Mouse (Mus musculus): ENCODE results near the gene Zfp618. TPM values are rescaled to one million over a fixed set of nuclear protein-coding genes. Genes with fewer than 3 reads are reported as not detected.

Gene Zfp618
- polyA plus RNA-seq, 1 experiment from 2014 or later, result 32.5 TPM

- WGBS, result 87% methylated on average over 5 of the region's 5 CpGs
- Histone ChIP-seq H3K27ac (no peak overlapping the region), H3K27me3 (no peaks in the 10 kb centered on the region), H3K9me3 (no peaks in the 10 kb centered on the region), H3K9ac (no peak overlapping the region), H3K4me2 (no peak overlapping the region), H3K4me3 (no peak overlapping the region), H3K4me1 (peaks cover 49% of the 10 kb centered on the region), H3K36me3 (peaks cover 5% of the 10 kb centered on the region; the same call in 1 of the 2 replicates)
- ATAC-seq (ENCODE audit: insufficient number of reproducible peaks, low FRiP score, low TSS enrichment, low read depth), result no peak
These were observed 71.4 kb downstream of the Zfp618 start for GRCm38 (mm10) chr4:63036790-63037189.

- WGBS, result 39% methylated on average over 4 of the region's 4 CpGs
- no peak overlapping the region for H3K4me2 ChIP-seq
- no peak for ATAC-seq (ENCODE audit: insufficient number of reproducible peaks, low FRiP score, low TSS enrichment, low read depth)
- H3K9ac ChIP-seq, result no peak overlapping the region
- no peaks in the 10 kb centered on the region for H3K9me3 ChIP-seq
- peaks cover 5% of the 10 kb centered on the region; the same call in 1 of the 2 replicates for H3K36me3 ChIP-seq
- peaks cover 42% of the 10 kb centered on the region for H3K4me1 ChIP-seq
- no peak overlapping the region for H3K4me3 ChIP-seq
- no peaks in the 10 kb centered on the region for H3K27me3 ChIP-seq
- H3K27ac ChIP-seq, result no peak overlapping the region; the same call in 1 of the 2 replicates
These were observed 72.2 kb downstream of the Zfp618 start for GRCm38 (mm10) chr4:63037555-63037954.

GRCm38 (mm10) chr4:63038265-63038664, 72.9 kb downstream of the Zfp618 start:
- WGBS, result 74% methylated on average over 2 of the region's 2 CpGs
- Histone ChIP-seq H3K27me3 (no peaks in the 10 kb centered on the region), H3K4me1 (peaks cover 37% of the 10 kb centered on the region), H3K36me3 (peaks cover 5% of the 10 kb centered on the region; the same call in 1 of the 2 replicates), H3K4me2 (no peak overlapping the region), H3K27ac (no peak overlapping the region), H3K4me3 (no peak overlapping the region), H3K9me3 (no peaks in the 10 kb centered on the region), H3K9ac (no peak overlapping the region)
- no peak for ATAC-seq (ENCODE audit: insufficient number of reproducible peaks, low FRiP score, low TSS enrichment, low read depth)

GRCm38 (mm10) chr4:63038937-63039336, 73.6 kb downstream of the Zfp618 start:
- Histone ChIP-seq H3K4me1 (peaks cover 35% of the 10 kb centered on the region), H3K9me3 (no peaks in the 10 kb centered on the region), H3K4me3 (no peak overlapping the region), H3K27ac (no peak overlapping the region), H3K9ac (no peak overlapping the region), H3K4me2 (no peak overlapping the region), H3K36me3 (peaks cover 5% of the 10 kb centered on the region; the same call in 1 of the 2 replicates), H3K27me3 (no peaks in the 10 kb centered on the region)
- 80% methylated on average over 10 of the region's 10 CpGs for WGBS
- ATAC-seq (ENCODE audit: insufficient number of reproducible peaks, low FRiP score, low TSS enrichment, low read depth), result no peak

GRCm38 (mm10) chr4:63048606-63049005, 83.2 kb downstream of the Zfp618 start:
- ATAC-seq (ENCODE audit: insufficient number of reproducible peaks, low FRiP score, low TSS enrichment, low read depth), result no peak
- Histone ChIP-seq H3K9me3 (no peaks in the 10 kb centered on the region), H3K36me3 (no peaks in the 10 kb centered on the region), H3K27me3 (no peaks in the 10 kb centered on the region), H3K4me2 (no peak overlapping the region), H3K4me1 (peaks cover 38% of the 10 kb centered on the region), H3K9ac (no peak overlapping the region), H3K27ac (no peak overlapping the region), H3K4me3 (no peak overlapping the region)
- 74% methylated on average over 3 of the region's 3 CpGs for WGBS

- no peak overlapping the region for H3K9ac ChIP-seq
- no peaks in the 10 kb centered on the region for H3K9me3 ChIP-seq
- H3K27ac ChIP-seq, result peak overlapping the region; percentile 30; the same call in 1 of the 2 replicates
- no peaks in the 10 kb centered on the region for H3K27me3 ChIP-seq
- no peak overlapping the region for H3K4me2 ChIP-seq
- no peak for ATAC-seq (ENCODE audit: insufficient number of reproducible peaks, low FRiP score, low TSS enrichment, low read depth)
- H3K4me1 ChIP-seq, result peaks cover 49% of the 10 kb centered on the region
- H3K36me3 ChIP-seq, result no peaks in the 10 kb centered on the region
- H3K4me3 ChIP-seq, result no peak overlapping the region
These were observed 84.4 kb downstream of the Zfp618 start for GRCm38 (mm10) chr4:63049596-63050318.

GRCm38 (mm10) chr4:63050319-63050676, 84.9 kb downstream of the Zfp618 start:
- H3K4me1 ChIP-seq, result peaks cover 54% of the 10 kb centered on the region
- no peak overlapping the region for H3K4me2 ChIP-seq
- H3K9ac ChIP-seq, result no peak overlapping the region
- no peak for ATAC-seq (ENCODE audit: insufficient number of reproducible peaks, low FRiP score, low TSS enrichment, low read depth)
- no peaks in the 10 kb centered on the region for H3K27me3 ChIP-seq
- 67% methylated on average over 4 of the region's 4 CpGs for WGBS
- no peaks in the 10 kb centered on the region for H3K36me3 ChIP-seq
- no peaks in the 10 kb centered on the region for H3K9me3 ChIP-seq
- H3K4me3 ChIP-seq, result no peak overlapping the region
- no peak overlapping the region for H3K27ac ChIP-seq

GRCm38 (mm10) chr4:63050949-63051348, 85.6 kb downstream of the Zfp618 start:
- no peak overlapping the region for H3K4me2 ChIP-seq
- WGBS, result 53% methylated on average over 4 of the region's 4 CpGs
- ATAC-seq (ENCODE audit: insufficient number of reproducible peaks, low FRiP score, low TSS enrichment, low read depth), result 0 out of 2 replicates have a peak, but pooled peaks have one; percentile 19
- H3K27me3 ChIP-seq, result no peaks in the 10 kb centered on the region
- no peaks in the 10 kb centered on the region for H3K36me3 ChIP-seq
- peaks cover 59% of the 10 kb centered on the region for H3K4me1 ChIP-seq
- H3K9ac ChIP-seq, result no peak overlapping the region
- no peak overlapping the region for H3K27ac ChIP-seq
- H3K4me3 ChIP-seq, result no peak overlapping the region
- no peaks in the 10 kb centered on the region for H3K9me3 ChIP-seq

GRCm38 (mm10) chr4:63051940-63052661, 86.7 kb downstream of the Zfp618 start:
- WGBS, result 31% methylated on average over 7 of the region's 7 CpGs
- Histone ChIP-seq H3K9ac (no peak overlapping the region), H3K4me2 (no peak overlapping the region), H3K27me3 (no peaks in the 10 kb centered on the region), H3K36me3 (no peaks in the 10 kb centered on the region), H3K27ac (no peak overlapping the region), H3K4me3 (no peak overlapping the region), H3K4me1 (peaks cover 69% of the 10 kb centered on the region), H3K9me3 (no peaks in the 10 kb centered on the region)
- no peak for ATAC-seq (ENCODE audit: insufficient number of reproducible peaks, low FRiP score, low TSS enrichment, low read depth)

- H3K4me2 ChIP-seq, result no peak overlapping the region
- no peaks in the 10 kb centered on the region for H3K27me3 ChIP-seq
- no peak for ATAC-seq (ENCODE audit: insufficient number of reproducible peaks, low FRiP score, low TSS enrichment, low read depth)
- no peaks in the 10 kb centered on the region for H3K36me3 ChIP-seq
- H3K27ac ChIP-seq, result no peak overlapping the region
- no peaks in the 10 kb centered on the region for H3K9me3 ChIP-seq
- H3K4me1 ChIP-seq, result peaks cover 70% of the 10 kb centered on the region
- WGBS, result 33% methylated on average over 2 of the region's 2 CpGs
- H3K4me3 ChIP-seq, result no peak overlapping the region
- H3K9ac ChIP-seq, result no peak overlapping the region
These were observed 87.3 kb downstream of the Zfp618 start for GRCm38 (mm10) chr4:63052662-63053033.

GRCm38 (mm10) chr4:63055216-63055745, 89.9 kb downstream of the Zfp618 start:
- H3K9ac ChIP-seq, result no peak overlapping the region
- ATAC-seq (ENCODE audit: insufficient number of reproducible peaks, low FRiP score, low TSS enrichment, low read depth), result no peak
- peak overlapping the region; percentile 27 for H3K27ac ChIP-seq
- H3K4me3 ChIP-seq, result no peak overlapping the region
- H3K4me2 ChIP-seq, result no peak overlapping the region
- no peaks in the 10 kb centered on the region for H3K36me3 ChIP-seq
- H3K4me1 ChIP-seq, result peaks cover 79% of the 10 kb centered on the region
- H3K9me3 ChIP-seq, result no peaks in the 10 kb centered on the region
- WGBS, result 35% methylated on average over 10 of the region's 10 CpGs
- no peaks in the 10 kb centered on the region for H3K27me3 ChIP-seq

Measured in limb, embryonic 15.5 days (tissue).